Mouse (Mus musculus) cortical plate, adult 2 months (tissue): ENCODE data around the gene Snx4. TPM values are rescaled to one million over a fixed set of nuclear protein-coding genes. Genes with fewer than 3 reads are reported as not detected.

Experiments used
- H3K27ac ChIP-seq: fragments of 200-500 bp; 2 replicates; pipeline ENCODE4 v1.5.1; 2012; ENCODE audit warnings: low read length, control low read depth, inconsistent platforms; ENCODE audit not compliant: insufficient read depth
- H3K4me1 ChIP-seq: fragments of 200-500 bp; 2 replicates; pipeline ENCODE4 v1.6.1; 2011; ENCODE audit warnings: low read length; ENCODE audit not compliant: control insufficient read depth, insufficient read depth
- H3K4me3 ChIP-seq: fragments of 200-500 bp; 2 replicates; pipeline ENCODE4 v1.5.1; 2011; ENCODE audit warnings: mild to moderate bottlenecking, low read length, control low read depth; ENCODE audit not compliant: insufficient read depth
- CTCF ChIP-seq: fragments of 200-500 bp; IDR thresholded peaks from 2 replicates; pipeline ENCODE4 v1.5.1; 2011; ENCODE audit warnings: mild to moderate bottlenecking, control low read depth, low read length; ENCODE audit not compliant: insufficient read depth; ENCODE audit errors: extremely low read depth
- POLR2A ChIP-seq: fragments of 200-500 bp; IDR thresholded peaks from 2 replicates; pipeline ENCODE4 v1.6.1; 2011; ENCODE audit warnings: mild to moderate bottlenecking, low read length, control low read depth; ENCODE audit not compliant: insufficient read depth; ENCODE audit errors: extremely low read depth
- polyA plus RNA-seq: library from polyadenylated mRNA; depleted of rRNA; stranded (reverse); fragments of >200 nt; gene quantifications from 2 replicates; pipeline ENCODE4 v1.2.3, GENCODE M21; 2012

Snx4 gene
- polyA plus RNA-seq, 1 experiment = 24.3 TPM

- TF ChIP-seq CTCF (no peak), POLR2A (no peak)
- H3K4me3 ChIP-seq = no peak overlapping the region
- no peak overlapping the region for H3K27ac ChIP-seq
- no peaks in the 10 kb centered on the region for H3K4me1 ChIP-seq
Measured at GRCm38 (mm10) chr16:33307761-33308160, 56.5 kb downstream of the Snx4 start.

- H3K4me3 ChIP-seq = no peak overlapping the region
- no peak overlapping the region for H3K27ac ChIP-seq
- no peak for TF ChIP-seq CTCF
- TF ChIP-seq POLR2A = no peak
- no peaks in the 10 kb centered on the region for H3K4me1 ChIP-seq
Measured at GRCm38 (mm10) chr16:33309066-33309465, 57.8 kb downstream of the Snx4 start.

- Histone ChIP-seq H3K4me3 (no peak overlapping the region), H3K4me1 (no peaks in the 10 kb centered on the region; the same call in 1 of the 2 replicates), H3K27ac (no peak overlapping the region)
- no peak for TF ChIP-seq CTCF
- no peak for TF ChIP-seq POLR2A
Measured at GRCm38 (mm10) chr16:33315611-33316010, 64.4 kb downstream of the Snx4 start.

GRCm38 (mm10) chr16:33317646-33318045, 66.4 kb downstream of the Snx4 start:
- H3K4me3 ChIP-seq = no peak overlapping the region
- no peaks in the 10 kb centered on the region; the same call in 1 of the 2 replicates for H3K4me1 ChIP-seq
- TF ChIP-seq CTCF (no peak), POLR2A (no peak)
- no peak overlapping the region for H3K27ac ChIP-seq

GRCm38 (mm10) chr16:33318059-33318458, 66.8 kb downstream of the Snx4 start:
- no peak for TF ChIP-seq CTCF
- TF ChIP-seq POLR2A = no peak

GRCm38 (mm10) chr16:33325704-33326455, 74.6 kb downstream of the Snx4 start:
- Histone ChIP-seq H3K4me3 (no peak overlapping the region), H3K4me1 (no peaks in the 10 kb centered on the region), H3K27ac (no peak overlapping the region)
- no peak for TF ChIP-seq CTCF
- no peak for TF ChIP-seq POLR2A

More at GRCm38 (mm10) chr16:33318059-33318458, 66.8 kb downstream of the Snx4 start:
- Histone ChIP-seq H3K27ac (no peak overlapping the region), H3K4me3 (no peak overlapping the region), H3K4me1 (no peaks in the 10 kb centered on the region; the same call in 1 of the 2 replicates)

GRCm38 (mm10) chr16:33326589-33326988, 75.3 kb downstream of the Snx4 start:
- no peak overlapping the region for H3K27ac ChIP-seq
- TF ChIP-seq CTCF (no peak), POLR2A (no peak)
- no peak overlapping the region for H3K4me3 ChIP-seq
- no peaks in the 10 kb centered on the region for H3K4me1 ChIP-seq

- Histone ChIP-seq H3K27ac (no peak overlapping the region), H3K4me1 (no peaks in the 10 kb centered on the region), H3K4me3 (no peak overlapping the region)
- TF ChIP-seq POLR2A (no peak), CTCF (no peak)
Measured at GRCm38 (mm10) chr16:33327101-33327500, 75.9 kb downstream of the Snx4 start.

GRCm38 (mm10) chr16:33333015-33333414, 81.8 kb downstream of the Snx4 start:
- Histone ChIP-seq H3K4me1 (no peaks in the 10 kb centered on the region), H3K27ac (no peak overlapping the region), H3K4me3 (no peak overlapping the region)
- no peak for TF ChIP-seq POLR2A
- no peak for TF ChIP-seq CTCF

- Histone ChIP-seq H3K4me1 (no peaks in the 10 kb centered on the region), H3K4me3 (no peak overlapping the region), H3K27ac (no peak overlapping the region)
- no peak for TF ChIP-seq POLR2A
- peak; percentile 55 for TF ChIP-seq CTCF
Measured at GRCm38 (mm10) chr16:33337177-33337576, 85.9 kb downstream of the Snx4 start.
